Mouse (Mus musculus) midbrain, postnatal 0 days (tissue): ENCODE measurements around the gene Dennd1c. TPM values are rescaled to one million over a fixed set of nuclear protein-coding genes. Genes with fewer than 3 reads are reported as not detected.
A peak's percentile ranks its signal among the peaks of the same experiment; 100 is the strongest.

Source experiments
- ATAC-seq: fragments of 200-750 bp; cut with Nextera tagmentation; 2 replicates; pipeline ENCODE4 v1.8.0; 2017; ENCODE audit warnings: moderate number of reproducible peaks, mild to moderate bottlenecking, moderate TSS enrichment, moderate library complexity; ENCODE audit not compliant: low FRiP score
- DNase-seq: peaks from one replicate; pipeline ENCODE4 v3.0.0-alpha.2; 2015; ENCODE audit warnings: low spot score
- H3K27ac ChIP-seq: fragments of 300-500 bp; sonication (generic); 2 replicates; pipeline ENCODE4 v1.5.1; 2014; ENCODE audit warnings: low read depth, mild to moderate bottlenecking, low read length, mixed read lengths
- H3K27me3 ChIP-seq: fragments of 300-500 bp; sonication (generic); 2 replicates; pipeline ENCODE4 v1.6.1; 2014; ENCODE audit warnings: low read length, control low read depth, mixed read lengths; ENCODE audit not compliant: insufficient read depth
- H3K36me3 ChIP-seq: fragments of 300-500 bp; sonication (generic); 2 replicates; pipeline ENCODE4 v1.6.1; 2014; ENCODE audit warnings: low read length, control low read depth, mixed read lengths; ENCODE audit not compliant: insufficient read depth
- H3K4me1 ChIP-seq: fragments of 300-500 bp; sonication (generic); 2 replicates; pipeline ENCODE4 v1.6.1; 2014; ENCODE audit warnings: mild to moderate bottlenecking, control low read depth, antibody characterized with exemption, low read length, mixed read lengths; ENCODE audit not compliant: insufficient read depth
- H3K4me2 ChIP-seq: fragments of 300-500 bp; sonication (generic); 2 replicates; pipeline ENCODE4 v1.6.1; 2014; ENCODE audit warnings: low read depth, mild to moderate bottlenecking, low read length, mixed read lengths; ENCODE audit not compliant: poor library complexity, severe bottlenecking
- H3K4me3 ChIP-seq: fragments of 300-500 bp; sonication (generic); 2 replicates; pipeline ENCODE4 v1.5.1; 2014; ENCODE audit warnings: low read depth, mild to moderate bottlenecking, low read length, moderate library complexity
- H3K9ac ChIP-seq: fragments of 300-500 bp; sonication (generic); replicated peaks from 2 replicates; pipeline ENCODE4 v1.6.1; 2014; ENCODE audit warnings: mild to moderate bottlenecking, low read length, moderate library complexity, mixed read lengths; ENCODE audit not compliant: poor library complexity, severe bottlenecking
- H3K9me3 ChIP-seq: fragments of 300-500 bp; sonication (generic); 2 replicates; pipeline ENCODE4 v1.6.1; 2016; ENCODE audit warnings: low read length, control low read depth
- CTCF ChIP-seq: IDR thresholded peaks from 2 replicates; pipeline ENCODE4 v1.5.1; 2016; ENCODE audit warnings: antibody characterized with exemption, mild to moderate bottlenecking
- WGBS: fragments of 180-500 bp; shearing (Covaris S2); extraction: QIAGEN DNeasy Blood & Tissue Kit; methylation state at CpG from one replicate; pipeline ENCODE4 v1.1.7; 2014; 5-methylcytosine and 5-hydroxymethylcytosine counted together
- polyA plus RNA-seq: library from polyadenylated mRNA; unstranded; fragments of >200 nt; fragmentation: Nextera tagmentation; extraction: Ambion mirVana; gene quantifications from 2 replicates; pipeline ENCODE4 v1.2.1, GENCODE M21; 2015
- total RNA-seq: library from RNA; depleted of rRNA; stranded (reverse); fragments of >200 nt; gene quantifications from 2 replicates; pipeline ENCODE4 v1.2.3, GENCODE M21; 2014

Dennd1c gene
- total and polyA plus RNA-seq, 2 experiments from 2014 or later = 0.27 to 1.9 TPM

DNA sequence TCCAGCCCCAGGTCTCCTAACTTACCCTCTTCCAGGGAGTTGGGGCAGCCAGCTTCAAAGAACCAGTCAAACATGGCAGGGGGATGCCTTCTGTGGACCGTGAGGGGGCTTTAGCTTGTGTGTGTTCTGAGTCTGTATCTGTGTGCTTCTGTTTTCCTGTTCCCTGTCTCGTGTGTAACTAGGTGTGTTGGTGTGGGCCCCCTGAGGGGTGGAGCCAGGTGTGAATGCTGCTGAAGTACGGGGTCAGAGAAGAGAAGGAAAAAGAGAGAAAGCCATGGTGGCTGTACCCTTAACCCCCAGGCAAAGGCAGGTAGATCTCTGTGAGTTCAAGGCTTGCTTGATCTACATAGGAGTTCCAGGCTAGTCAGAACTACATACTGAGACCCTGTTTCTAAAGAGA is 1.4 kb downstream of the Dennd1c start:
- Histone ChIP-seq H3K36me3 (peaks cover 22% of the 10 kb centered on the region), H3K27me3 (no peaks in the 10 kb centered on the region), H3K9me3 (no peaks in the 10 kb centered on the region), H3K9ac (no peak overlapping the region), H3K27ac (no peak overlapping the region), H3K4me2 (no peak overlapping the region), H3K4me1 (no peaks in the 10 kb centered on the region), H3K4me3 (no peak overlapping the region)
- TF ChIP-seq CTCF = no peak
- no peak for ATAC-seq
- 79% methylated on average over 3 of the region's 3 CpGs for WGBS
- DNase-seq = no peak

DNA sequence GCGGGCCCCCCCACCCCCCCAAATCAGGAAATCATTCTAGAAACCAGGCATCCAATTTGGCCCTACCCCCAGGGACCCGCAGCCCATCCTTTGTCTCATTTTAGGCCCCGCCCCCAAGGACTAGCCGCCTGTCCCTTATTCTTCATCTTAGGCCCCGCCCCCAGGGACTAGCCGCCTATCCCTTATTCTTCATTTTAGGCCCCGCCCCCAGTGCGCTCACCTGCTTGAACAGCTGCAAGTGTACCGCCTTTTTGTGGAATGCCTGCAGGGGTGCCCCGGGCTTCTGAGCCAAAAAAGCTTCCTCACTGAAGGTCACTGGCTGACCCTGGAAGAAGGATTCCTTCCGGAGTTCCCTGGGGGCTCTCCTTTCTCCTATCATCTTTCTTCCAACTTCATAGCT is 7.6 kb downstream of the Dennd1c start:
- no peaks in the 10 kb centered on the region for H3K4me1 ChIP-seq
- DNase-seq (peak; percentile 49), ATAC-seq (peak; percentile 38; the same call in 1 of the 2 replicates)
- 8% methylated on average over 10 of the region's 11 CpGs for WGBS
- H3K27ac ChIP-seq = no peak overlapping the region
- H3K27me3 ChIP-seq = no peaks in the 10 kb centered on the region
- no peak for TF ChIP-seq CTCF
- no peak overlapping the region for H3K9ac ChIP-seq
- H3K36me3 ChIP-seq = no peaks in the 10 kb centered on the region
- H3K9me3 ChIP-seq = no peaks in the 10 kb centered on the region
- peak overlapping the region; percentile 12; the same call in 1 of the 2 replicates for H3K4me3 ChIP-seq
- H3K4me2 ChIP-seq = peak overlapping the region; percentile 16

GRCm38 (mm10) chr17:57070272-57070671 is 8.0 kb downstream of the Dennd1c start:
- Histone ChIP-seq H3K4me1 (no peaks in the 10 kb centered on the region), H3K27ac (no peak overlapping the region), H3K36me3 (no peaks in the 10 kb centered on the region), H3K9me3 (no peaks in the 10 kb centered on the region), H3K9ac (no peak overlapping the region), H3K4me2 (peak overlapping the region; percentile 16), H3K27me3 (no peaks in the 10 kb centered on the region), H3K4me3 (peak overlapping the region; percentile 12; the same call in 1 of the 2 replicates)
- no peak for ATAC-seq
- WGBS = 11% methylated on average over 9 of the region's 9 CpGs
- TF ChIP-seq CTCF = no peak
- no peak for DNase-seq

- Histone ChIP-seq H3K27me3 (peaks cover 8% of the 10 kb centered on the region), H3K4me1 (no peaks in the 10 kb centered on the region), H3K4me3 (no peak overlapping the region), H3K36me3 (no peaks in the 10 kb centered on the region), H3K9ac (no peak overlapping the region), H3K4me2 (no peak overlapping the region), H3K9me3 (no peaks in the 10 kb centered on the region), H3K27ac (no peak overlapping the region)
- WGBS = 68% methylated on average over 5 of the region's 5 CpGs
- DNase-seq = no peak
- ATAC-seq = no peak
- TF ChIP-seq CTCF = no peak
Measured at GRCm38 (mm10) chr17:57066908-57067307, 11.4 kb downstream of the Dennd1c start.

GRCm38 (mm10) chr17:57063031-57063430 is 15.3 kb downstream of the Dennd1c start:
- H3K36me3 ChIP-seq = no peaks in the 10 kb centered on the region
- no peak overlapping the region for H3K4me2 ChIP-seq
- TF ChIP-seq CTCF = no peak
- WGBS = 11% methylated on average over 8 of the region's 8 CpGs
- no peak overlapping the region for H3K9ac ChIP-seq
- peaks cover 4% of the 10 kb centered on the region; the same call in 1 of the 2 replicates for H3K4me1 ChIP-seq
- no peak for ATAC-seq
- H3K27ac ChIP-seq = no peak overlapping the region
- no peak overlapping the region for H3K4me3 ChIP-seq
- peaks cover 13% of the 10 kb centered on the region for H3K27me3 ChIP-seq
- DNase-seq = no peak
- no peaks in the 10 kb centered on the region for H3K9me3 ChIP-seq

DNA sequence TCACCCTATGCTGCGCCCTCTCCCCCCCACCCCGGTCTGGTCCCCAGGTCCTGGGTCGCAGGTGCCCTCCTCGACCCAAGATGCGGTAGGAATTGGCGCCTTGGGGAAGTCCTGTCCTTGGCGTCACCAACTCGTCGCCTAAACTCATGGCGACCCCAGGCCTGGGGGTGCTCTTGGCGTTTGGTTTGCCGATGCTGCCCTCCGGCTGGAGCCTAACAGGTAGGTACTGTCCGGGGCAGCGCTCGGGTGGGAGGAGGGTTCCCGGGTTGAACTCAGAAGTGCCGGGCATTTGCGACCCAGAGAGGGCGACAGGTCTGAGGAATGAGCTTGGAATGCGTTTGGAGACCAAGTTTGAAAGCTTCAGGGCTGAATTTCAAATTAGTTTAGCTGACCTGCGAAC is 15.8 kb downstream of the Dennd1c start:
- Histone ChIP-seq H3K36me3 (no peaks in the 10 kb centered on the region), H3K27ac (no peak overlapping the region), H3K9me3 (no peaks in the 10 kb centered on the region), H3K4me2 (peak overlapping the region; percentile 59), H3K27me3 (peaks cover 13% of the 10 kb centered on the region), H3K4me1 (peaks cover 4% of the 10 kb centered on the region; the same call in 1 of the 2 replicates), H3K4me3 (peak overlapping the region; percentile 36), H3K9ac (no peak overlapping the region)
- no peak for DNase-seq
- ATAC-seq = no peak
- TF ChIP-seq CTCF = no peak
- 1% methylated on average over 21 of the region's 22 CpGs for WGBS
